ENCODE assay signal across 9 mouse cellular contexts in genomic region chr2:72398227-72398626, GRCm38 (mm10).
DNase-seq lines count a peak whose midpoint lies in the region; ATAC-seq and TF ChIP-seq lines count a peak whose summit lies in the region.
"Had no signal": no experiment of that assay in that cellular context is flagged by ENCODE, and none has a peak within 500 bp of the region (broad histone marks: within the 10 kb centered on the region; RNA-seq: fewer than 3 reads in every experiment).

No protein-coding gene starts in this region.

- H3K4me2 ChIP-seq in heart, embryonic 11.5 days: no peak overlapping the region
- no peak overlapping the region for H3K4me2 ChIP-seq in intestine, embryonic 14.5 days (ENCODE audit: low read length)
- no peak overlapping the region for H3K4me2 ChIP-seq in lung, embryonic 14.5 days
- H3K4me2 ChIP-seq: neural tube, embryonic 12.5 days had no signal

- no peak for ATAC-seq in heart, embryonic 11.5 days (replicated peaks; ENCODE audit: insufficient number of reproducible peaks, low FRiP score, low TSS enrichment)
- ATAC-seq in intestine, embryonic 14.5 days (replicated peaks; ENCODE audit: low FRiP score, low TSS enrichment, low read depth): 0 out of 2 replicates have a peak, but pooled peaks have one; percentile 64
- no peak for ATAC-seq in lung, embryonic 14.5 days (ENCODE audit: insufficient read depth)

- peaks cover 12% of the 10 kb centered on the region; the same call in 1 of the 2 replicates for H3K36me3 ChIP-seq in heart, embryonic 11.5 days (ENCODE audit: control insufficient read depth, insufficient read depth, low read length)
- H3K36me3 ChIP-seq in intestine, embryonic 14.5 days (ENCODE audit: control insufficient read depth, insufficient read depth, low read length): 0 out of 2 replicates have a peak, but pooled peaks cover 2% of the 10 kb centered on the region
- peaks cover 16% of the 10 kb centered on the region; the same call in 1 of the 2 replicates for H3K36me3 ChIP-seq in lung, embryonic 14.5 days (ENCODE audit: insufficient read depth)
- H3K36me3 ChIP-seq: neural tube, embryonic 12.5 days had no signal

- H3K27ac ChIP-seq in heart, embryonic 11.5 days (ENCODE audit: low read depth, low read length): no peak overlapping the region
- H3K27ac ChIP-seq in intestine, embryonic 14.5 days (ENCODE audit: low read depth): no peak overlapping the region
- H3K27ac ChIP-seq in lung, embryonic 14.5 days (ENCODE audit: low read depth): no peak overlapping the region
- H3K27ac ChIP-seq: neural tube, embryonic 12.5 days had no signal

- no peaks in the 10 kb centered on the region; the same call in 1 of the 2 replicates for H3K9me3 ChIP-seq in heart, embryonic 11.5 days (replicated peaks; ENCODE audit: control insufficient read depth, low read length)
- peaks cover 4% of the 10 kb centered on the region; the same call in 1 of the 2 replicates for H3K9me3 ChIP-seq in intestine, embryonic 14.5 days (ENCODE audit: control insufficient read depth, low read length)
- H3K9me3 ChIP-seq in lung, embryonic 14.5 days (ENCODE audit: low read depth, low read length): no peaks in the 10 kb centered on the region

- peak; percentile 77 for TF ChIP-seq CTCF in lung, embryonic 14.5 days (IDR thresholded peaks at IDR 0.05; ENCODE audit: low read depth)

- H3K4me3 ChIP-seq in heart, embryonic 11.5 days (ENCODE audit: low read depth, low read length): no peak overlapping the region
- H3K4me3 ChIP-seq in intestine, embryonic 14.5 days (ENCODE audit: low read depth, low read length): no peak overlapping the region
- no peak overlapping the region for H3K4me3 ChIP-seq in lung, embryonic 14.5 days (ENCODE audit: low read depth, low read length)
- H3K4me3 ChIP-seq: neural tube, embryonic 12.5 days had no signal

- no peaks in the 10 kb centered on the region; the same call in 1 of the 2 replicates for H3K4me1 ChIP-seq in heart, embryonic 11.5 days (ENCODE audit: control insufficient read depth, insufficient read depth, low read length)
- H3K4me1 ChIP-seq in intestine, embryonic 14.5 days (replicated peaks; ENCODE audit: control insufficient read depth, insufficient read depth, low read length): no peaks in the 10 kb centered on the region
- no peaks in the 10 kb centered on the region for H3K4me1 ChIP-seq in lung, embryonic 14.5 days (ENCODE audit: insufficient read depth)
- H3K4me1 ChIP-seq: neural tube, embryonic 12.5 days had no signal

- 21% methylated on average over 13 of the region's 13 CpGs for WGBS in heart, embryonic 11.5 days (ENCODE audit: insufficient replicate concordance)
- WGBS in intestine, embryonic 14.5 days: 23% methylated on average over 13 of the region's 13 CpGs
- WGBS in lung, embryonic 14.5 days: 25% methylated on average over 13 of the region's 13 CpGs

- H3K27me3 ChIP-seq in heart, embryonic 11.5 days (ENCODE audit: control insufficient read depth, insufficient read depth, low read length): no peaks in the 10 kb centered on the region
- no peaks in the 10 kb centered on the region for H3K27me3 ChIP-seq in intestine, embryonic 14.5 days (replicated peaks; ENCODE audit: control insufficient read depth, insufficient read depth, low read length)
- no peaks in the 10 kb centered on the region for H3K27me3 ChIP-seq in lung, embryonic 14.5 days (ENCODE audit: insufficient read depth, low read length)
- H3K27me3 ChIP-seq: neural tube, embryonic 12.5 days had no signal

- peak; percentile 61 to 77 for DNase-seq in heart, adult 18-20 months
- DNase-seq in MEL-GATA-1-ER (ENCODE audit: extremely low read depth, low read depth): peak; percentile 6
- DNase-seq in embryo, embryonic 9.5 days (ENCODE audit: extremely low spot score): peak; percentile 61
- DNase-seq in intestine, embryonic 14.5 days (ENCODE audit: low spot score): peak; percentile 69
- peak; percentile 77 for DNase-seq in lung, embryonic 14.5 days
- DNase-seq in spleen, postnatal 4 days (ENCODE audit: low spot score in 2 of 2): peak; percentile 69 to 86
- no peak for DNase-seq in frontal cortex, postnatal 36 days (ENCODE audit: low spot score in 2 of 2)

- H3K9ac ChIP-seq in heart, embryonic 11.5 days (ENCODE audit: low read depth, low read length): no peak overlapping the region
- H3K9ac ChIP-seq in intestine, embryonic 14.5 days (ENCODE audit: low read length): no peak overlapping the region
- H3K9ac ChIP-seq in lung, embryonic 14.5 days: no peak overlapping the region
- H3K9ac ChIP-seq: neural tube, embryonic 12.5 days had no signal

Comparison
In these comparisons a context has a peak if more than half of its experiments do, and no peak if none do; other contexts are left out.
1. DNase-seq: peak in heart, adult 18-20 months (2 of 2), MEL-GATA-1-ER (single experiment), embryo, embryonic 9.5 days (single experiment), intestine, embryonic 14.5 days (single experiment), lung, embryonic 14.5 days (single experiment) and spleen, postnatal 4 days (2 of 2); none in frontal cortex, postnatal 36 days (0 of 2).